Comparison of ENCODE assay signal across 8 mouse cellular contexts in genomic region chr5:143974931-143975630, GRCm38 (mm10). TPM values are rescaled to one million over a fixed set of nuclear protein-coding genes. Genes with fewer than 3 reads are reported as not detected.
DNase-seq lines count a peak whose midpoint lies in the region; ATAC-seq and TF ChIP-seq lines count a peak whose summit lies in the region.

No protein-coding gene starts in this region.

- DNase-seq in ES-CJ7 (ENCODE audit: low read depth, low spot score), result peak; percentile 76
- peak; percentile 12 for DNase-seq in brain, embryonic 18.5 days (ENCODE audit: low read depth, low spot score)
- DNase-seq in fibroblast of lung, adult 2 months (ENCODE audit: low read depth), result peak; percentile 39
- peak; percentile 61 to 64 (median 62) for DNase-seq in liver, embryonic 14.5 days (ENCODE audit: low read depth in 3 of 3, low spot score in 3 of 3)
- DNase-seq in testis, postnatal 10 days (ENCODE audit: low spot score), result peak; percentile 76

- H3K9ac ChIP-seq in heart, embryonic 14.5 days (ENCODE audit: low read length), result no peak overlapping the region
- H3K9ac ChIP-seq in kidney, embryonic 16.5 days (replicated peaks; ENCODE audit: low read length), result no peak overlapping the region
- H3K9ac ChIP-seq in liver, embryonic 14.5 days (replicated peaks), result peak overlapping the region; percentile 16; the same call in 1 of the 2 replicates
- H3K9ac ChIP-seq in neural tube, embryonic 13.5 days, result no peak overlapping the region

- peaks cover 0 to 2% of the 10 kb centered on the region in 2 experiments; a peak in 1 of 4 replicates for H3K4me1 ChIP-seq in heart, embryonic 14.5 days (ENCODE audit: control insufficient read depth in 2 of 2, insufficient read depth in 2 of 2, low read length in 2 of 2)
- H3K4me1 ChIP-seq in kidney, embryonic 16.5 days (ENCODE audit: insufficient read depth, low read length), result no peaks in the 10 kb centered on the region
- H3K4me1 ChIP-seq in liver, embryonic 14.5 days (replicated peaks; ENCODE audit: control insufficient read depth in 2 of 2, insufficient read depth in 2 of 2, low read length in 1 of 2), result peaks cover 43 to 52% of the 10 kb centered on the region in 2 experiments
- no peaks in the 10 kb centered on the region for H3K4me1 ChIP-seq in neural tube, embryonic 13.5 days (replicated peaks)

- H3K27me3 ChIP-seq in heart, embryonic 14.5 days (ENCODE audit: control insufficient read depth, insufficient read depth, low read length), result no peaks in the 10 kb centered on the region
- H3K27me3 ChIP-seq in kidney, embryonic 16.5 days (ENCODE audit: insufficient read depth, low read length), result no peaks in the 10 kb centered on the region
- H3K27me3 ChIP-seq in liver, embryonic 14.5 days (ENCODE audit: control insufficient read depth, insufficient read depth, low read length), result no peaks in the 10 kb centered on the region
- H3K27me3 ChIP-seq in neural tube, embryonic 13.5 days, result no peaks in the 10 kb centered on the region

- TF ChIP-seq CTCF in liver, embryonic 14.5 days (IDR thresholded peaks at IDR 0.05; ENCODE audit: low read depth), result peak; percentile 99

- TF ChIP-seq EP300 in liver, embryonic 14.5 days (IDR thresholded peaks at IDR 0.05; ENCODE audit: low read depth), result no peak

- WGBS in heart, embryonic 14.5 days, result 49% methylated on average over 4 of the region's 4 CpGs
- 54% methylated on average over 4 of the region's 4 CpGs for WGBS in kidney, embryonic 16.5 days
- 41% methylated on average over 4 of the region's 4 CpGs for WGBS in liver, embryonic 14.5 days (ENCODE audit: insufficient replicate concordance)
- 55% methylated on average over 4 of the region's 4 CpGs for WGBS in neural tube, embryonic 13.5 days

- no peak overlapping the region for H3K4me3 ChIP-seq in heart, embryonic 14.5 days (ENCODE audit: control insufficient read depth in 1 of 2, insufficient read depth in 1 of 2, low read depth in 1 of 2, low read length in 2 of 2)
- no peak overlapping the region for H3K4me3 ChIP-seq in kidney, embryonic 16.5 days (ENCODE audit: low read length)
- H3K4me3 ChIP-seq in liver, embryonic 14.5 days (ENCODE audit: insufficient read depth in 1 of 2, low read depth in 2 of 2, low read length in 2 of 2), result no peak overlapping the region
- H3K4me3 ChIP-seq in neural tube, embryonic 13.5 days, result no peak overlapping the region

- H3K27ac ChIP-seq in heart, embryonic 14.5 days (replicated peaks in 1 of 2; ENCODE audit: control insufficient read depth in 1 of 2, insufficient read depth in 1 of 2, low read depth in 2 of 2, low read length in 2 of 2), result no peak overlapping the region
- H3K27ac ChIP-seq in kidney, embryonic 16.5 days (ENCODE audit: low read length), result no peak overlapping the region
- peak overlapping the region; percentile 81 for H3K27ac ChIP-seq in liver, embryonic 14.5 days
- H3K27ac ChIP-seq in neural tube, embryonic 13.5 days (replicated peaks), result no peak overlapping the region

- peak; percentile 61; the same call in 1 of the 2 replicates for ATAC-seq in heart, embryonic 14.5 days (ENCODE audit: insufficient number of reproducible peaks, insufficient read depth, low FRiP score, low read depth)
- ATAC-seq in kidney, embryonic 16.5 days (ENCODE audit: low FRiP score, low TSS enrichment), result peak; percentile 85
- ATAC-seq in liver, embryonic 14.5 days (ENCODE audit: insufficient read depth), result peak; percentile 82
- ATAC-seq in neural tube, embryonic 13.5 days (ENCODE audit: low read depth), result peak; percentile 50; the same call in 1 of the 2 replicates

- H3K9me3 ChIP-seq in heart, embryonic 14.5 days (ENCODE audit: control insufficient read depth, low read length), result no peaks in the 10 kb centered on the region
- H3K9me3 ChIP-seq in kidney, embryonic 16.5 days (ENCODE audit: low read length), result no peaks in the 10 kb centered on the region
- H3K9me3 ChIP-seq in liver, embryonic 14.5 days (ENCODE audit: control insufficient read depth, low read length), result no peaks in the 10 kb centered on the region
- no peaks in the 10 kb centered on the region for H3K9me3 ChIP-seq in neural tube, embryonic 13.5 days

- H3K36me3 ChIP-seq in heart, embryonic 14.5 days (ENCODE audit: control insufficient read depth, insufficient read depth, low read length), result no peaks in the 10 kb centered on the region
- no peaks in the 10 kb centered on the region for H3K36me3 ChIP-seq in kidney, embryonic 16.5 days (ENCODE audit: insufficient read depth, low read length)
- H3K36me3 ChIP-seq in liver, embryonic 14.5 days (replicated peaks; ENCODE audit: control insufficient read depth, insufficient read depth, low read depth), result no peaks in the 10 kb centered on the region
- no peaks in the 10 kb centered on the region for H3K36me3 ChIP-seq in neural tube, embryonic 13.5 days

- no peak overlapping the region for H3K4me2 ChIP-seq in heart, embryonic 14.5 days (ENCODE audit: low read length)
- H3K4me2 ChIP-seq in kidney, embryonic 16.5 days (replicated peaks; ENCODE audit: low read depth, low read length), result no peak overlapping the region
- H3K4me2 ChIP-seq in liver, embryonic 14.5 days (ENCODE audit: low read depth), result peak overlapping the region; percentile 53
- H3K4me2 ChIP-seq in neural tube, embryonic 13.5 days, result no peak overlapping the region

RNA-seq across cellular contexts. Expression of gene Ccz1, which starts 39.6 kb away (rescaled TPM):
- 49.7 and 51.5 TPM in 2 replicates for polyA plus RNA-seq in heart, embryonic 14.5 days (2014; fragmentation: Nextera tagmentation; extraction: Ambion mirVana)
- 86.7 and 89.2 TPM in 2 replicates for polyA plus RNA-seq in kidney, embryonic 16.5 days (2015; fragmentation: Nextera tagmentation; extraction: Ambion mirVana)
- 12.8 and 21.9 TPM in 2 replicates for polyA plus RNA-seq in liver, embryonic 14.5 days (2012; rRNA removed)
- 46.8 and 47.1 TPM in 2 replicates for polyA plus RNA-seq in liver, embryonic 14.5 days (2014; fragmentation: Nextera tagmentation; extraction: Ambion mirVana)
- polyA plus RNA-seq in neural tube, embryonic 13.5 days (2015; fragmentation: Nextera tagmentation; extraction: Ambion mirVana), result 88.9 and 89.9 TPM in 2 replicates

RNA-seq across cellular contexts. Expression of gene Rsph10b, which starts 42.2 kb away (rescaled TPM):
- polyA plus RNA-seq in heart, embryonic 14.5 days (2014; fragmentation: Nextera tagmentation; extraction: Ambion mirVana), result 1.1 and 1.8 TPM in 2 replicates
- polyA plus RNA-seq in kidney, embryonic 16.5 days (2015; fragmentation: Nextera tagmentation; extraction: Ambion mirVana), result 0.45 and 0.73 TPM in 2 replicates
- 0.19 and 0.44 TPM in 2 replicates for polyA plus RNA-seq in liver, embryonic 14.5 days (2012; rRNA removed)
- polyA plus RNA-seq in liver, embryonic 14.5 days (2014; fragmentation: Nextera tagmentation; extraction: Ambion mirVana), result 0.21 and 0.66 TPM in 2 replicates
- polyA plus RNA-seq in neural tube, embryonic 13.5 days (2015; fragmentation: Nextera tagmentation; extraction: Ambion mirVana), result 2.9 and 3.4 TPM in 2 replicates

RNA-seq across cellular contexts. Expression of gene Gm42421, which starts 47.1 kb away (rescaled TPM):
- polyA plus RNA-seq in heart, embryonic 14.5 days (2014; fragmentation: Nextera tagmentation; extraction: Ambion mirVana), result 0.70 and 0.73 TPM in 2 replicates
- 0.67 TPM in 1 of 2 replicates, not detected in the other for polyA plus RNA-seq in kidney, embryonic 16.5 days (2015; fragmentation: Nextera tagmentation; extraction: Ambion mirVana)
- 0.51 and 0.59 TPM in 2 replicates for polyA plus RNA-seq in liver, embryonic 14.5 days (2012; rRNA removed)
- polyA plus RNA-seq in liver, embryonic 14.5 days (2014; fragmentation: Nextera tagmentation; extraction: Ambion mirVana), result 0.20 and 0.24 TPM in 2 replicates
- polyA plus RNA-seq in neural tube, embryonic 13.5 days (2015; fragmentation: Nextera tagmentation; extraction: Ambion mirVana), result 2.5 TPM in 2 replicates

RNA-seq across cellular contexts. Expression of gene Ocm, which starts 51.4 kb away (rescaled TPM):
- not detected in 2 replicates for polyA plus RNA-seq in heart, embryonic 14.5 days (2014; fragmentation: Nextera tagmentation; extraction: Ambion mirVana)
- 3.2 and 5.6 TPM in 2 replicates for polyA plus RNA-seq in kidney, embryonic 16.5 days (2015; fragmentation: Nextera tagmentation; extraction: Ambion mirVana)
- polyA plus RNA-seq in liver, embryonic 14.5 days (2012; rRNA removed), result not detected in 2 replicates
- polyA plus RNA-seq in liver, embryonic 14.5 days (2014; fragmentation: Nextera tagmentation; extraction: Ambion mirVana), result not detected in 2 replicates
- not detected in 2 replicates for polyA plus RNA-seq in neural tube, embryonic 13.5 days (2015; fragmentation: Nextera tagmentation; extraction: Ambion mirVana)

Comparison
In these comparisons a context has a peak if more than half of its experiments do, and no peak if none do; other contexts are left out.
1. DNase-seq: peak in every context shown above with its lines; median percentile 76 in ES-CJ7; 76 in testis, postnatal 10 days; 62 in liver, embryonic 14.5 days; 39 in fibroblast of lung, adult 2 months; 12 in brain, embryonic 18.5 days.